Mouse (Mus musculus): ENCODE measurements at regions not wholly inside any gene's neighbourhood (a gene's known extent, or its start where the extent isn't known, plus 50 kb on each side); places are given as distances from the start of the nearest gene placed in this dataset.

GRCm38 (mm10) chr8:36363291-36363690 is 597.7 kb downstream of the Gm19410 start:
- DNase-seq (ENCODE audit: low read depth, low spot score) = no peak

- DNase-seq (ENCODE audit: low read depth, low spot score) = peak; percentile 33
These were observed 599.1 kb downstream of the Gm19410 start for GRCm38 (mm10) chr8:36364567-36365231.

- no peak for DNase-seq (ENCODE audit: low read depth, low spot score)
These were observed 600.4 kb downstream of the Gm19410 start for GRCm38 (mm10) chr8:36365945-36366344.

- DNase-seq (ENCODE audit: low read depth, low spot score) = no peak
These were observed 611.2 kb downstream of the Gm19410 start for GRCm38 (mm10) chr8:36376579-36377350.

GRCm38 (mm10) chr8:36394487-36394886 is 598.9 kb upstream of the AI429214 start:
- no peak for DNase-seq (ENCODE audit: low read depth, low spot score)

GRCm38 (mm10) chr8:36396493-36396892 is 596.9 kb upstream of the AI429214 start:
- no peak for DNase-seq (ENCODE audit: low read depth, low spot score)

- peak; percentile 35 for DNase-seq (ENCODE audit: low read depth, low spot score)
These were observed 586.7 kb upstream of the AI429214 start for GRCm38 (mm10) chr8:36406706-36407105.
